Mouse (Mus musculus) kidney, postnatal 0 days (tissue): Measurements from ENCODE around the gene Naa40. TPM values are rescaled to one million over a fixed set of nuclear protein-coding genes. Genes with fewer than 3 reads are reported as not detected.

Source experiments
- ATAC-seq: fragments of 200-750 bp; cut with Nextera tagmentation; replicated peaks from 2 replicates; pipeline ENCODE4 v1.8.0; 2017; ENCODE audit warnings: low read depth, moderate number of reproducible peaks, moderate TSS enrichment, moderate library complexity; ENCODE audit not compliant: low FRiP score
- DNase-seq: peaks from one replicate; pipeline ENCODE4 v3.0.0-alpha.2; 2016; ENCODE audit warnings: low spot score
- H3K27ac ChIP-seq: fragments of 300-500 bp; sonication (generic); 2 replicates; pipeline ENCODE4 v1.5.1; 2014; ENCODE audit warnings: mild to moderate bottlenecking
- H3K27me3 ChIP-seq: fragments of 300-500 bp; sonication (generic); 2 replicates; pipeline ENCODE4 v1.6.1; 2014; ENCODE audit warnings: low read length, mixed read lengths; ENCODE audit not compliant: insufficient read depth
- H3K36me3 ChIP-seq: fragments of 300-500 bp; sonication (generic); 2 replicates; pipeline ENCODE4 v1.6.1; 2014; ENCODE audit warnings: low read length, mixed read lengths; ENCODE audit not compliant: insufficient read depth
- H3K4me1 ChIP-seq: fragments of 300-500 bp; sonication (generic); replicated peaks from 2 replicates; pipeline ENCODE4 v1.6.1; 2014; ENCODE audit warnings: antibody characterized with exemption, low read length, mixed read lengths; ENCODE audit not compliant: insufficient read depth
- H3K4me2 ChIP-seq: fragments of 300-500 bp; sonication (generic); 2 replicates; pipeline ENCODE4 v1.6.1; 2014; ENCODE audit warnings: mild to moderate bottlenecking, low read length, moderate library complexity, mixed read lengths
- H3K4me3 ChIP-seq: fragments of 300-500 bp; sonication (generic); replicated peaks from 2 replicates; pipeline ENCODE4 v1.5.1; 2014; ENCODE audit warnings: low read depth, low read length
- H3K9ac ChIP-seq: fragments of 300-500 bp; sonication (generic); 2 replicates; pipeline ENCODE4 v1.6.1; 2014; ENCODE audit warnings: low read depth, low read length
- H3K9me3 ChIP-seq: fragments of 300-500 bp; sonication (generic); replicated peaks from 2 replicates; pipeline ENCODE4 v1.6.1; 2016; ENCODE audit warnings: low read length, inconsistent platforms, mixed read lengths
- CTCF ChIP-seq: IDR thresholded peaks from 2 replicates; pipeline ENCODE4 v1.5.1; 2016; ENCODE audit warnings: antibody characterized with exemption, low read depth, mild to moderate bottlenecking, moderate library complexity
- WGBS: fragments of 180-500 bp; shearing (Covaris S2); extraction: QIAGEN DNeasy Blood & Tissue Kit; methylation state at CpG from one replicate; pipeline ENCODE4 v1.1.7; 2014; 5-methylcytosine and 5-hydroxymethylcytosine counted together
- polyA plus RNA-seq: library from polyadenylated mRNA; unstranded; fragments of >200 nt; fragmentation: Nextera tagmentation; extraction: Ambion mirVana; gene quantifications from 2 replicates; pipeline ENCODE4 v1.2.1, GENCODE M21; 2015

Naa40 gene
- polyA plus RNA-seq, 1 experiment from 2014 or later: 47.3 TPM

DNA sequence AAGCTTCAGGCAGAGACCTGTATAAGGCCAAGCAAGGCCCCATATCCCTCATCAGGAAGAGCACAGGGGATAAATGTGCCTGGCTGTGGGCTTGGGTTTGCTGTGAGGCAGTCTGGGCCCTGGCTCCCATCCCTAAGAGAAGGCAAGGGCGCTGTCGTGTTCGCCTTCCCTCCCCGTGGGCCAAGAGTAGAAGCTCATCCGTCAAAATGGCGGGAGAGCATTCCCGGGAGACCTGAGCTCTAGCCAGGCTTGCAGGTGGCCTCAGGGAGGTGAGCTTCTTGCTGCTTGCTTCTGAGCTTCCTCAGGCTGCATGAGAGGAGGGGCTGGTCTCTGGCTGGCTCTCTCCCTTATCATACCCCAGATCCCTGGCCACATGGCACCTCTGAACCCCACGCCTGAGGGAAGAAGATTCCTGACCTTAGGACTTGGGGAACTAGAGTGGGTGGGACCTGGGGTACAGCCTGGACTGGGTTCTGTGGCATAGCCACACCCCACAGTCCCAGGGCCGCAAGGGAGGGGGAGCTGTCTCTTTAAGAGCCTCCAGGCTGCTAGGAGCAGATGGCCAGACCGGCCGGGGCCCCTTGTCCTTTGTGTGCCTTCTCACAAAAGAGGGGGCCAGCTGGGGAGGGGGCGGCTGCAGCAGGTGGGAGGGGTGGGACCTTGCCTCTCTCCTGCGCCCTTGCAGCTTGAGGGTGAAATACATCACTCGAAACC is 24.7 kb upstream of the Naa40 start:
- DNase-seq (no peak), ATAC-seq (no peak)
- Histone ChIP-seq H3K27ac (0 out of 2 replicates have a peak overlapping the region, but pooled peaks have one; percentile 21), H3K4me3 (no peak overlapping the region), H3K9me3 (no peaks in the 10 kb centered on the region), H3K9ac (no peak overlapping the region), H3K4me2 (no peak overlapping the region), H3K27me3 (no peaks in the 10 kb centered on the region), H3K36me3 (no peaks in the 10 kb centered on the region), H3K4me1 (peaks cover 46% of the 10 kb centered on the region)
- no peak for TF ChIP-seq CTCF
- 37% methylated on average over 14 of the region's 14 CpGs for WGBS

DNA sequence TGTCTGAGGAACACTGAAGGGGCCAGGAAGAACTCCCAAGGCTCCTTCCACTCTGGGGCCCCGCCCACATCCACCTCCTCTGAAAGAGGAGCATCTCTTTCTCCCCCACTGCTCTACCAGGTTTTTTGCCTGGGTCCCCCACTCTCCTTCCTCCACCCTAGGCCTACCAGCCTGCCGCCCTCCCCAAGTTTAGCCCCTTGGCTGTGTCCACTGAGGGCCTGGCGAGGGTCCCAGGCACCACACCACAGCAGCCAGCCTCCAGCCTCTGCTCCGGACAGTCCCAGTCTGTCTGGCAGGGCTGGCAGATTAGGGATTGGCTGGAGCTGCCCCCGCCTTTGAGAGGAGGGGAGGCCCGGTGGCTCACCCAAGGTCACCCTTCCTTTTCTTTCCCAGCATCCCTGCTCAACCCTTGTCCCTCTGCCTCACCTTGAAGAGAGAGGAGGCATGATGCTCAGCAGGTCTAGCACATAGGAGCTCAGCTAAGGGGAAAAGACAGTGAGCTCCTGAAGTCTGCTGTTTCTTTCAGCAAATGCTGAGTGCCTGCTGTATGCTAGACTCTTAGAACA is 23.9 kb upstream of the Naa40 start:
- DNase-seq: no peak
- Histone ChIP-seq H3K27ac (peak overlapping the region; percentile 31; the same call in 1 of the 2 replicates), H3K27me3 (no peaks in the 10 kb centered on the region), H3K9me3 (no peaks in the 10 kb centered on the region), H3K4me2 (no peak overlapping the region), H3K4me3 (no peak overlapping the region), H3K9ac (no peak overlapping the region), H3K4me1 (peaks cover 45% of the 10 kb centered on the region), H3K36me3 (no peaks in the 10 kb centered on the region)
- TF ChIP-seq CTCF: no peak
- no peak for ATAC-seq
- 28% methylated on average over 6 of the region's 6 CpGs for WGBS

DNA sequence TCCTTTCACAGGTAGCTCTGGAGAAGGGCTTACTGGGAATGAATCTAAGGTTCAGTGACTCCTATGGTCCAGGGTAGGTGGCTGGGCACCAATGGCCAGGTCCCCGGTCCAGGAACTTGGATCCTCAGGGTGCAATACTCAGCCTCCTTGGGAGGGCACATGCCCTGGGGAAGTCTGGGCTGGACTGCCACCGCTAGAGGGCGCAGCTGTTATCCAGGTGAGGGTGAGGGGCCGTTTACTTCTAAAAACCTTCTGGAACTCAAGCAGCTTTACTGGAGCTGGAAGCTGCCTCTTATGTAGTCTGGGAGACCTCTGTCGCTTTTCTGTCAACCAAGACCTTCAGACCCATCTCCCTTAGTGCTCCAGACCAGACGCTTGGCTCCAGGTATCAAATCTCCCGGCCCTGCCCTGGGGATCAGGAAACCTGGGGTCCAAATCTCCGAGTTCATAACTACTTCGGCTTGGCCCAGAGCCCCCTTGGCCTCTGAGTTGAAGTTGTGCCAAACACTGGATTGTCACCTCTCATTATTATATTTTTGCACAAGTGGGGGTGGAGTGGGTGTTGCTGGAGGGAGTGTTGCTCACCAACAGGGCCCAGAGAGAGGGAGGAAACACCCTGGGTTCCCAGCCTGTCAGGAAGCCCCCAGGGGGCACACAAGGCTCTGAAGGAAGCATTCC is 23.2 kb upstream of the Naa40 start:
- Histone ChIP-seq H3K4me3 (no peak overlapping the region), H3K4me1 (peaks cover 39% of the 10 kb centered on the region), H3K9me3 (no peaks in the 10 kb centered on the region), H3K36me3 (no peaks in the 10 kb centered on the region), H3K27me3 (no peaks in the 10 kb centered on the region), H3K4me2 (no peak overlapping the region), H3K9ac (no peak overlapping the region), H3K27ac (peak overlapping the region; percentile 31; the same call in 1 of the 2 replicates)
- 15% methylated on average over 9 of the region's 9 CpGs for WGBS
- ATAC-seq (no peak; the same call in 1 of the 2 replicates), DNase-seq (peak; percentile 85)
- TF ChIP-seq CTCF: peak; percentile 88

DNA sequence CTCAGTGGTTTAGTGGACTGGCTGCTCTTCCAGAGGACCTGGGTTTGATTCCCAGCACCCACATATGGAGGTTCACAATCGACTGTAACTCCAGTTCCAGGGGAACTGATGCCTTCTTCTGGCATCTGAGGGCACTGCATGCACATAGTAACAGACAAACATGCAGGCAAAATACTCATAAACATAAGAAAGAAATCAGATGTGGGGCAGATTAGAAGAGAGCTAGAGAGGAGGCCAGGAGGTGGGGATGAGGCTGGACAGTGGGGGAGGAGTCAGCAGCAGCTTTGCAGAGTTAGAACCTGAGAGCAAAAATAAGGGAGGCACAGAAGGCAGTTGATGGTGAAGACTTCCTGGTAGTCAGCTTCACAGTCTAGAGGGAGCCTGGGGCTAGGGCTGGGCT is 21.6 kb upstream of the Naa40 start:
- no peaks in the 10 kb centered on the region for H3K27me3 ChIP-seq
- ATAC-seq (no peak), DNase-seq (no peak)
- no peaks in the 10 kb centered on the region for H3K9me3 ChIP-seq
- no peak overlapping the region for H3K9ac ChIP-seq
- no peak overlapping the region for H3K27ac ChIP-seq
- WGBS: 91% methylated on average over 1 of the region's 1 CpGs
- no peak overlapping the region for H3K4me3 ChIP-seq
- no peak for TF ChIP-seq CTCF
- no peak overlapping the region for H3K4me2 ChIP-seq
- peaks cover 27% of the 10 kb centered on the region for H3K4me1 ChIP-seq
- H3K36me3 ChIP-seq: no peaks in the 10 kb centered on the region

DNA sequence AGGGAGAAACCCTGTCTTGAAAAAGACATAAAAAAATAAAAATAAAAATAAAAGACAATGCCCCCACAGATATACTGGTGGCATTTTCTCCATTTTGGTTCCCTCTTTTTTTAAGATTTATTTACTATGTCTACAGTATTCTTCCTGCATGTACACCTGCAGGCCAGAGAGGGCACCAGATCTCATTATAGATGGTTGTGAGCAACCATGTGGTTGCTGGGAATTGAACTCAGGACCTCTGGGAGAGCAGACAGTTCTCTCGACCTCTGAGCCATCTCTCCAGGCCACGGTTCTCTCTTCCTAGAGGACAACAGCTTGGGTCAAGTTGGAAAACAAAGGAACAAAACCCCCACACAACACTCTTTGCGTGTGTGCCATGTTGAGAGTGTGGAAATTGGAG is 21.0 kb upstream of the Naa40 start:
- no peaks in the 10 kb centered on the region for H3K36me3 ChIP-seq
- H3K27me3 ChIP-seq: no peaks in the 10 kb centered on the region
- H3K27ac ChIP-seq: no peak overlapping the region
- H3K9ac ChIP-seq: no peak overlapping the region
- DNase-seq (no peak), ATAC-seq (no peak)
- no peak overlapping the region for H3K4me2 ChIP-seq
- H3K4me3 ChIP-seq: no peak overlapping the region
- TF ChIP-seq CTCF: no peak
- H3K9me3 ChIP-seq: no peaks in the 10 kb centered on the region
- peaks cover 21% of the 10 kb centered on the region; the same call in 1 of the 2 replicates for H3K4me1 ChIP-seq
- 90% methylated on average over 3 of the region's 3 CpGs for WGBS

DNA sequence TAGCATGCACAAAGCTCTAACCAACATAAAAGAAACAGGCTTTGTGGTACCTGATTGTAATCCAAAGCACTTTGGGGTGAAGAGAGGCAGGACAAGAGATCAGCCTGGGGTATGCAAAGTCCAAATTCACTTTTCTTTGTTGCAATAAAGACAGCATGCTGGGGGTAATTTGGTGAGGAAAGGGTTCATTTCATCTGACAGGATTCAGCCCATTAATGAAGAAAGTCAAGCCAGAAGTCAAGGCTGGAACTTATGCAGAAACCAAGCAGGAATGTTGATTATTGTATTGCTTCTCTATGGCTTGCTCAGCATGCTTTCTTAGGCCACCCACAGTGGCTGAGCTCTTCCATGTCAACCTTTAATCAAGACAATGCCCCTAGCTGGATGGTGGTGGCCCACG is 20.5 kb upstream of the Naa40 start:
- Histone ChIP-seq H3K4me2 (no peak overlapping the region), H3K27me3 (no peaks in the 10 kb centered on the region), H3K4me3 (no peak overlapping the region), H3K36me3 (no peaks in the 10 kb centered on the region), H3K9ac (no peak overlapping the region), H3K27ac (no peak overlapping the region), H3K9me3 (no peaks in the 10 kb centered on the region), H3K4me1 (peaks cover 18% of the 10 kb centered on the region; the same call in 1 of the 2 replicates)
- ATAC-seq (no peak), DNase-seq (no peak)
- 95% methylated on average over 1 of the region's 1 CpGs for WGBS
- TF ChIP-seq CTCF: no peak
